Mouse (Mus musculus) liver, adult (tissue): ENCODE measurements around the gene 4933436I01Rik.

Experiments
- GATA4 ChIP-seq: IDR thresholded peaks from 2 replicates; pipeline ENCODE4 v1.6.1; 2014; ENCODE audit warnings: mild to moderate bottlenecking, low read length; ENCODE audit not compliant: insufficient replicate concordance

Gene 4933436I01Rik

GRCm38 (mm10) chrX:67921350-67921749, at the start of gene 4933436I01Rik:
Gene 4933436I01Rik, minus strand, starts transcription at chrX:67921450.
- no peak for TF ChIP-seq GATA4

- no peak for TF ChIP-seq GATA4
Observed at GRCm38 (mm10) chrX:67924769-67925470, 3.7 kb upstream of the 4933436I01Rik start.

GRCm38 (mm10) chrX:67883406-67883805, 37.8 kb downstream of the 4933436I01Rik start:
- no peak for TF ChIP-seq GATA4
